Mouse (Mus musculus) left cerebral cortex, postnatal 36 days (tissue): Measurements from ENCODE around the gene Dmrt1. TPM values are rescaled to one million over a fixed set of nuclear protein-coding genes. Genes with fewer than 3 reads are reported as not detected.

Source experiments
- DNase-seq, 2 experiments: peaks; one replicate each; pipeline ENCODE4 v3.0.0; 2021 to 2022; ENCODE audit warnings: low spot score in 2 of 2, mixed read lengths in 1 of 2
- intact Hi-C: fragments of 180-260 bp; cut with DNase I; formaldehyde crosslinking; loops from one replicate; pipeline ENCODE4 v1.15.1; 2025
- total RNA-seq, 2 experiments: library from RNA; stranded (reverse); gene quantifications; 2 replicates each; pipeline ENCODE4 v1.2.3; 2021

The Dmrt1 gene
- total RNA-seq, 2 experiments from 2014 or later, result not detected

GRCm38 (mm10) chr19:25612806-25613295 is 107.4 kb downstream of the Dmrt1 start:
- intact Hi-C loops, result loop anchor here (10.0 kb wide), 1 partner anchor 378 kb away; the partner anchor contains the start of gene Kank1
- DNase-seq, result no peak

- intact Hi-C loops, result loop anchor here (10.0 kb wide), 1 partner anchor 379 kb away; the partner anchor contains the start of gene Kank1
- no peak for DNase-seq
Observed at GRCm38 (mm10) chr19:25613476-25614300, 108.3 kb downstream of the Dmrt1 start.

GRCm38 (mm10) chr19:25615889-25616288 is 110.5 kb downstream of the Dmrt1 start:
- no peak for DNase-seq
- intact Hi-C loops, result loop anchor here (10.0 kb wide), 1 partner anchor 381 kb away; the partner anchor contains the start of gene Kank1

- intact Hi-C loops, result loop anchor here (5.0 kb wide), 2 partner anchors 75 to 505 kb away; no protein-coding TSS in a partner anchor
- peak; percentile 22 to 27 for DNase-seq
Observed at GRCm38 (mm10) chr19:25622291-25623251, 117.2 kb downstream of the Dmrt1 start.

DNA sequence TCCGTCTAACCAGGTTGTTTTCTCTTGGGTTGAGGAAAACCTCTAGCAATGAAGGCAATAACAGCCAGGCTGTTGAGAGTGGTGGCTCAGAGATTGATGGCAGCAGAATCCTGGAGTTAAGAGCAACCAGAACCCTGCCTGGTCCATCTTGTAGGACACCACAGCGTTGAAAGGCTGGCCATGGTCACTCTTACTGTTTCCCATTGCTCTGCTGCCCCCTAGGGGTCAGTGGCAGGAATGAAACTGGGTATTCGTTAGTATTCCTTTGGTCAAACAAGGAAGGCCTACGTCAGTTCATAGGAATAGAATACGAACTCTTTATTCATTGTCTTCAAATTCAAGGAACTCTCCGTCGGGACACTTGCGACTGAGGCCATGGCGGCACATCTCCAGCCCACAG is 123.1 kb downstream of the Dmrt1 start:
- intact Hi-C loops, result loop anchor here (5.0 kb wide), 1 partner anchor 286 kb away; no protein-coding TSS in a partner anchor
- DNase-seq, result peak in 1 of 2 experiments; percentile 51

- no peak for DNase-seq
- intact Hi-C loops, result loop anchor here (5.0 kb wide), 1 partner anchor 673 kb away; the partner anchor contains the start of gene Cbwd1
Observed at GRCm38 (mm10) chr19:25635119-25635518, 129.7 kb downstream of the Dmrt1 start.

DNA sequence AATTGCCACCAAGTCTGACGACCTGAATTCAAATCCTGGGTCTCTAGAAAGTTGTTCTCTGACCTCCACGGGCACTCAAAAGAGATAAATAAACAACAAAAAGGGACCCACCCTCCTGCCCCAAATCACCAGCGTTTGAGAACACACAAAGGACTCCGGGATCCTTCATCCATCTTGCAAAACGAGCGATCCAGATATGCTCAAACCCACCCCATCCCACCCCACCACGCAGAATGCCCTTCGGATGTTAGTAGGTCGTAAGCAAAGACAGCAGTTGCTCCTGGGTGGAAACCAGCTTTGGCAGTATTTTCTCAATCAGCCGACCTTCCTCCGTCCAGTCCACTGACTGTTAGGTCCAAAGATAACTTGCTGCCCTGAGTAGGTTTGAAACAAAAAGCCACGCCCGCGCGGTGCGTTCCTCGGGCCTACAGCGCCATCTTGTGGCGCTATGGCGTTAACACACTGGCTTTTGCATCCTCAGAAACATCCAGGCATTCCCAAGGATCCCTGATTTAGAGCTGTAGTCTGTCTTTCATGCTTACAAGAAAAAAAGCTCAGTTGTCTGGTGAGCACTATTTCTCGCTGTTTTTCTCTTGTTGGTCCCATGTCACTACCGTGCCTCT is 130.3 kb downstream of the Dmrt1 start:
- intact Hi-C loops, result loop anchor here (5.0 kb wide), 1 partner anchor 673 kb away; the partner anchor contains the start of gene Cbwd1
- DNase-seq, result peak; percentile 50 to 56

GRCm38 (mm10) chr19:25638766-25639361 is 133.4 kb downstream of the Dmrt1 start:
- intact Hi-C loops, result loop anchor here (5.0 kb wide), 1 partner anchor 677 kb away; the partner anchor contains the start of gene Cbwd1
- DNase-seq, result no peak

DNA sequence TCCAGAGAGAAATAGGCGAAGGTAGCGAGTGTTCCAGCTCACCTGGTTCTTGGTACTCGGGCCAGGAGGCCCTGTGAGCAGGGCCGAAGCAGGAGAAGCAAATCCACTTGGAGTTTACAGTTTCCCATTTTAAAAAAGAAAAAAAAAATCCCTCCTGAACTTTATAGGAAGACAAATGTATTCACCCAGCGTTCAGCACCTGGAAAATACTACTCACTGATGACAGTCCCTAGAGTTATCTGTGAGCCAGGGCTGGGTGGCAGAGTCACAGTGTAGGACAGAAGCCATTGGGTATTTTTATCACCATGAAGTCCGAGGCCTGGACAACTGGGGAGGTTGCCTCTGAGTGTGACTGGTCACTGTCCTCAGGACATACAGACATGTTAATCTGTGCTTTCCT is 136.4 kb downstream of the Dmrt1 start:
- intact Hi-C loops, result no loop called here
- no peak for DNase-seq

- no peak for DNase-seq
- intact Hi-C loops, result no loop called here
Observed at GRCm38 (mm10) chr19:25647136-25647535, 141.7 kb downstream of the Dmrt1 start.

DNA sequence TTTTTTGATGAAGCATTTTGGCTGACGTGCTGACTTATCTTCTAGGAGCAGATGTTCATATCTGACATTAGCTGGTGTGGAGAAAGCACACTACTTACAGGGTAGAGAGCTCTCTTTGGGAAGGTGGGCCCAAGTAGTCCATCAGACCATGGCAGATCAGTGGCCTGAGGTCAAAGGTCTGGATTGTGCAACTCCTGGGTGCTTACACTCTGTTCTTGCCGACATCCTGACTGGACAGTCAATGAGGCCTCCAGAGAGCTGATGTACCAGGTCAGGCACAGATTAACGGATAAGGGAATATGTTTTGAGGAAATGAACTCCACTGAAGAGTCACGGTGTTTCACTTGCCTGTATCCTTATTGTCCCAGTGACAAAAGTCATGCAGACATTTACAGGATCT is 143.3 kb downstream of the Dmrt1 start:
- intact Hi-C loops, result no loop called here
- DNase-seq, result no peak

- DNase-seq, result no peak
- intact Hi-C loops, result no loop called here
Observed at GRCm38 (mm10) chr19:25650474-25650873, 145.1 kb downstream of the Dmrt1 start.

- no peak for DNase-seq
- intact Hi-C loops, result no loop called here
Observed at GRCm38 (mm10) chr19:25652560-25652959, 147.1 kb downstream of the Dmrt1 start.

Other genes starting within 250 kb of the Dmrt1 start
- not detected for gene Dmrt3, start 104.7 kb downstream of the Dmrt1 start, total RNA-seq
- gene Dmrt2, start 166.8 kb downstream of the Dmrt1 start, total RNA-seq, result 1 to 10 TPM; 1.7 to 1.9 TPM